Mouse (Mus musculus) neural tube, embryonic 11.5 days (tissue): Measurements from ENCODE around the gene Med11. TPM values are rescaled to one million over a fixed set of nuclear protein-coding genes. Genes with fewer than 3 reads are reported as not detected.
A peak's percentile ranks its signal among the peaks of the same experiment; 100 is the strongest.

Experiments used
- ATAC-seq: fragments of 200-750 bp; cut with Nextera tagmentation; 2 replicates; pipeline ENCODE4 v1.8.0; 2017; ENCODE audit warnings: moderate number of reproducible peaks, mild to moderate bottlenecking, moderate TSS enrichment, moderate library complexity; ENCODE audit not compliant: insufficient read depth, low FRiP score, low TSS enrichment
- DNase-seq: peaks from one replicate; pipeline ENCODE4 v3.0.0-alpha.2; 2015; ENCODE audit warnings: low spot score
- H3K27ac ChIP-seq: fragments of 300-500 bp; sonication (generic); 2 replicates; pipeline ENCODE4 v1.5.1; 2014; ENCODE audit warnings: low read depth, mild to moderate bottlenecking, low read length
- H3K27me3 ChIP-seq: fragments of 300-500 bp; sonication (generic); 2 replicates; pipeline ENCODE4 v1.6.1; 2014; ENCODE audit warnings: mild to moderate bottlenecking, low read length, mixed read lengths; ENCODE audit not compliant: control insufficient read depth, insufficient read depth
- H3K36me3 ChIP-seq: fragments of 300-500 bp; sonication (generic); 2 replicates; pipeline ENCODE4 v1.6.1; 2014; ENCODE audit warnings: mild to moderate bottlenecking, low read length, moderate library complexity, mixed read lengths; ENCODE audit not compliant: control insufficient read depth, insufficient read depth
- H3K4me1 ChIP-seq: fragments of 300-500 bp; sonication (generic); 2 replicates; pipeline ENCODE4 v1.6.1; 2014; ENCODE audit warnings: low read length, mixed read lengths; ENCODE audit not compliant: control insufficient read depth, insufficient read depth
- H3K4me2 ChIP-seq: fragments of 300-500 bp; sonication (generic); 2 replicates; pipeline ENCODE4 v1.6.1; 2014; ENCODE audit warnings: low read depth, mild to moderate bottlenecking, moderate library complexity
- H3K4me3 ChIP-seq: fragments of 300-500 bp; sonication (generic); 2 replicates; pipeline ENCODE4 v1.5.1; 2014; ENCODE audit warnings: low read depth, low read length
- H3K9ac ChIP-seq: fragments of 300-500 bp; sonication (generic); 2 replicates; pipeline ENCODE4 v1.6.1; 2014; ENCODE audit warnings: mild to moderate bottlenecking, low read length
- H3K9me3 ChIP-seq: fragments of 300-500 bp; sonication (generic); 2 replicates; pipeline ENCODE4 v1.6.1; 2016; ENCODE audit warnings: low read length; ENCODE audit not compliant: control insufficient read depth
- WGBS: fragments of 180-500 bp; shearing (Covaris S2); extraction: QIAGEN DNeasy Blood & Tissue Kit; methylation state at CpG from one replicate; pipeline ENCODE4 v1.1.7; 2014; 5-methylcytosine and 5-hydroxymethylcytosine counted together
- polyA plus RNA-seq: library from polyadenylated mRNA; unstranded; fragments of >200 nt; fragmentation: Nextera tagmentation; extraction: Ambion mirVana; gene quantifications from 2 replicates; pipeline ENCODE4 v1.2.1, GENCODE M21; 2014

Gene Med11
- polyA plus RNA-seq, 1 experiment from 2014 or later: 41.6 TPM

DNA sequence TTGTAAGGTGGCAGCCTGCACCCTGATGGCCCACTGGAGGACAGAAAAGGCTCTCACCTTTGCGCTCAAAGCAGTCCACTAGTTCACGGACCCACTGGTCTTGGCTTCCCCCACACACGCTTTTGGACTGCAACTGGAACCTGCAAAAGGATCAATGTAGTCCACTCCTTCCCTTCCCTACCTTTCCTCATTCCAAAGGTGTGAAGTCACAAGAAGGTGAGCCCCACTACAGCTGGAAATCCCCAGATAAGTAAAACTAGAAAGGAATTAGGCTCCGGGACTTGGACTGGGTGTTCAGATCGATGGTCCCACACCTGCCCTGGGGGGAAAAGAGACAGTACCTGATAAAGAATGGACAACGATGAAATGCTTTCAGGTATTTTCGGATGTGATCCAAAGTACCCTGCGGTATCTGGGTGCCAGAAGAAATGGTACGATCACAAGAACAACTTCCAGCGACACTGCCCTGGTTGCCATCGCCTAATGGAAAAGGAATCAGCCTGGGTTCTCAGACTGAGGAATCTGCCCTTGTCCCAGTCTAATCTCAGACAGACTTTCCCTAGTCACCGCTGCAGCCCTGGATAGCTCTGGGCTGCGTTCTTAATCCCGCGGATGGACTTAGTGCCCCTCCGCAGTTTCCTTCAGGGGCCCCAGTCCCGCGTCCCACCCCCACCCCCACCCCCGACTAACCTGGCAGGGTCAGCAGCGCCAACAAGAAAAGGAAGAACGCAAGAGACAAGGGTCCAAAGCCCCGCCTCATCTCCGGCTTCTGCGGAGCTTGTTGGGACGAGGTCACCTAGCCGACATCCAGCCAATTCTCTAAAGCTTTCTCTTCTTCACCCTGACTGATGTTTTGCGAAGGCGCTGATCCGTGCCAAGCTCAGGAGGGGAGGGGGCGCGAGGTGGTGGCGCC lies 7.2 kb downstream of the Med11 start, which contains the start of gene Zmynd15:
Gene Zmynd15 (plus strand): TSS at position 746 of the 913 bp plus-strand sequence.
- H3K4me2 ChIP-seq: peak within 1 kb of the TSS; percentile 67
- no peaks in the 10 kb centered on the region for H3K36me3 ChIP-seq
- DNase-seq (peak; percentile 20), ATAC-seq (no peak)
- peak within 1 kb of the TSS; percentile 50 for H3K9ac ChIP-seq
- peaks cover 23% of the 10 kb centered on the region for H3K27me3 ChIP-seq
- H3K27ac ChIP-seq: no peak within 1 kb of the TSS
- 20% methylated on average over 31 of the region's 32 CpGs for WGBS
- no peaks in the 10 kb centered on the region for H3K9me3 ChIP-seq
- no peaks in the 10 kb centered on the region for H3K4me1 ChIP-seq
- peak within 1 kb of the TSS; percentile 40 for H3K4me3 ChIP-seq

GRCm38 (mm10) chr11:70459601-70460101 lies 7.9 kb downstream of the Med11 start, which contains the start of gene Cxcl16:
TSS of gene Cxcl16 (minus strand) at chr11:70459984.
- WGBS: 3% methylated on average over 30 of the region's 30 CpGs
- H3K9me3 ChIP-seq: no peaks in the 10 kb centered on the region
- peaks cover 23% of the 10 kb centered on the region for H3K27me3 ChIP-seq
- peak within 1 kb of the TSS; percentile 67 for H3K4me2 ChIP-seq
- H3K4me1 ChIP-seq: no peaks in the 10 kb centered on the region
- no peak within 1 kb of the TSS for H3K27ac ChIP-seq
- H3K4me3 ChIP-seq: peak within 1 kb of the TSS; percentile 40
- H3K9ac ChIP-seq: peak within 1 kb of the TSS; percentile 50
- ATAC-seq (no peak), DNase-seq (no peak)
- H3K36me3 ChIP-seq: no peaks in the 10 kb centered on the region

DNA sequence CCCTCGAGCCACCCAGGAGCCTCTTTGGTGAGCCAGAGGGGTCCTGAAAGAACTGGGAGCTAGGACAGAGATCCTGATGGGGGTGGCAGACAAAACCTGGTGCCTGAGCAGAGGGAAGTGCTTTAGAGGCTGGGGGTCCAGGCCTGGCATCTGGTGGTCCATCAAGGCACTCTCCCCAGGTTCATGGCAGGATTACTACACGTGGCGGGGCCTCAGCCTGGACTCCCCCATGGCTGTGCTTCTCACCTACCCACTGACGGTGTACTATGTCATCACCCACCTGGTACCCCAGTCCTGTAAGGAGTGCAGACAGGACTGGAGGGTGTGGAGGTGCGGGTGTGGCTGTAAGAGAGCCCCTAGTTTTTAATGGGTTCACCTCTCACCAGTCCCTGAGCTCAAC lies 12.3 kb downstream of the Med11 start:
- no peak for ATAC-seq
- peaks cover 22% of the 10 kb centered on the region for H3K27me3 ChIP-seq

DNA sequence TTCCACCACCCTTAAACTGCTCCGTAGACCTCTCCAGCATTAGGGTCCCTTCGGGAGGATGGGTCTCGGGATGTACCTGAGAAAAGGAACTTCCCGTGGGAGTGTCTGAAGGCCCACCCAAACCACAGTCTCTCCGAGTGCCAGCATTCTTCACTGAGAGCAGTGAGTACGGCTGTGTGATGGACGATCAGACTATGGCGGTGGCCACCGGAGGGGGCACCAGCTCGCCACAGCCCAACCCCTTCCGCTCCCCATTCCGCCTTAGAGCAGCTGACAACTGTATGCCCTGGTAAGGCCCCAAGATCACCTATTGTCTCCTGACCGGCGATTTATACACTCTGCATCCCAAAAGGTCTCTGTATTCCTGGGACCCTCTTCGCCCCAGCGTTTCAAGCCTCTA lies 13.5 kb downstream of the Med11 start:
- H3K27ac ChIP-seq: no peak overlapping the region
- DNase-seq (peak; percentile 20), ATAC-seq (no peak)
- H3K9ac ChIP-seq: no peak overlapping the region; the same call in 1 of the 2 replicates
- no peaks in the 10 kb centered on the region for H3K9me3 ChIP-seq
- 24% methylated on average over 16 of the region's 16 CpGs for WGBS
- H3K4me1 ChIP-seq: no peaks in the 10 kb centered on the region
- peaks cover 10% of the 10 kb centered on the region for H3K27me3 ChIP-seq
- no peak overlapping the region for H3K4me2 ChIP-seq
- no peaks in the 10 kb centered on the region for H3K36me3 ChIP-seq
- H3K4me3 ChIP-seq: no peak overlapping the region

More for the DNA sequence above, 12.3 kb downstream of the Med11 start:
- no peak for DNase-seq
- no peak overlapping the region for H3K4me3 ChIP-seq
- no peak overlapping the region for H3K9ac ChIP-seq
- H3K9me3 ChIP-seq: no peaks in the 10 kb centered on the region
- WGBS: 81% methylated on average over 5 of the region's 5 CpGs
- no peak overlapping the region for H3K4me2 ChIP-seq
- H3K27ac ChIP-seq: no peak overlapping the region
- H3K4me1 ChIP-seq: no peaks in the 10 kb centered on the region
- H3K36me3 ChIP-seq: no peaks in the 10 kb centered on the region

- no peak for ATAC-seq
- Histone ChIP-seq H3K4me3 (no peak overlapping the region), H3K4me2 (no peak overlapping the region), H3K27me3 (peaks cover 4% of the 10 kb centered on the region), H3K36me3 (no peaks in the 10 kb centered on the region), H3K9me3 (no peaks in the 10 kb centered on the region), H3K4me1 (no peaks in the 10 kb centered on the region), H3K27ac (no peak overlapping the region), H3K9ac (no peak overlapping the region; the same call in 1 of the 2 replicates)
- WGBS: 21% methylated on average over 23 of the region's 23 CpGs
- DNase-seq: peak; percentile 22
Observed at GRCm38 (mm10) chr11:70465824-70466223, 14.1 kb downstream of the Med11 start.

- Histone ChIP-seq H3K9ac (no peak overlapping the region), H3K36me3 (no peaks in the 10 kb centered on the region), H3K4me2 (no peak overlapping the region), H3K27ac (no peak overlapping the region), H3K4me1 (no peaks in the 10 kb centered on the region), H3K27me3 (peaks cover 4% of the 10 kb centered on the region), H3K4me3 (no peak overlapping the region), H3K9me3 (no peaks in the 10 kb centered on the region)
- no peak for ATAC-seq
- no peak for DNase-seq
- 93% methylated on average over 5 of the region's 5 CpGs for WGBS
Observed at GRCm38 (mm10) chr11:70467902-70468619, 16.3 kb downstream of the Med11 start.

DNA sequence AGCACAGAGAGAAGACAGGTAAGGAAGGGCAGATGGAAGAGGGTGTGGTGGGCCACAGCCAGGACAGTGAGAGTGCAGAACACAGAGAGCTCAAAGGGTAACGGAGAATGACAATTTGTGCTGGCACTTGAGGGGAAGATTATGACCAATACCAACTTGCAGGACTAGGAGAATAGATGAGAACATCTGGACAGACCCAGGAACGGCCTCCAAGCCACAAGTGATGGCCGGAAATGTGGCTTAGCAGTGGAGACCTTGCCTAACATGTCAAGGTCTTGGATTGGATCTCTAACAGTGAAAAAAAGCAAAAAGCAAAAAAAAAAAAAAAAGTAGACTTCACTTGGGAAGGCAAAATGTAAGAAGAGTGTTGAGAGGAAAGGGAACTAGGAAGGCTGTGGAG lies 18.0 kb downstream of the Med11 start:
- Histone ChIP-seq H3K27me3 (peaks cover 4% of the 10 kb centered on the region), H3K9me3 (no peaks in the 10 kb centered on the region), H3K4me1 (no peaks in the 10 kb centered on the region), H3K4me2 (no peak overlapping the region), H3K36me3 (no peaks in the 10 kb centered on the region), H3K4me3 (no peak overlapping the region), H3K27ac (no peak overlapping the region), H3K9ac (no peak overlapping the region)
- no peak for DNase-seq
- no peak for ATAC-seq
- WGBS: 85% methylated on average over 3 of the region's 3 CpGs

DNA sequence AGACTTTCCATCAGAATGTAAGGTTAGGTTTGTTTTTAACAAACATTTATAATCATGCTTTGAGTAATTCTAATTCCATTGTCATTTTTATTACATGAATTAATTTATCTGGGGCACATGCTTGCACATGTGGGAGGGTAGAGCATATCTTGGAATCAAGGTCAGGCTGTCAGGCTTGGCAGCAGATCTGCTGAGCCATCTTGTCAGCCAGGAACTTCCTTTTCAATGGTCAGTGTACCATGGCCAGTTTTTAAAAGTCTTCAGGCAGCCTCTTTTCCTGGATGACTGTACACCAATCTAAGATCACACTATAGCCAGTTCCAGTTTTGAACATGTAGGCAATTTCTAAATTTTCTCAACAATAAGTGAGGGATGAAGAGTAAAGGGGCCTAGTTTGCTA lies 21.0 kb downstream of the Med11 start:
- Histone ChIP-seq H3K9ac (no peak overlapping the region), H3K27ac (no peak overlapping the region), H3K36me3 (no peaks in the 10 kb centered on the region), H3K4me3 (no peak overlapping the region), H3K27me3 (no peaks in the 10 kb centered on the region), H3K4me2 (no peak overlapping the region), H3K4me1 (no peaks in the 10 kb centered on the region), H3K9me3 (no peaks in the 10 kb centered on the region)
- ATAC-seq (no peak), DNase-seq (no peak)
